Mouse (Mus musculus) ES-E14 (cell line): ENCODE measurements at regions not wholly inside any gene's neighbourhood (a gene's known extent, or its start where the extent isn't known, plus 50 kb on each side); places are given as distances from the start of the nearest gene placed in this dataset.
A peak's percentile ranks its signal among the peaks of the same experiment; 100 is the strongest.

ENCODE experiments used
- DNase-seq: peaks from one replicate; pipeline ENCODE4 v3.0.0-alpha.2; 2013; ENCODE audit warnings: low read depth, low spot score
- H3K27ac ChIP-seq: 2 replicates; pipeline ENCODE4 v1.5.1; 2012; ENCODE audit warnings: low read depth, mild to moderate bottlenecking, low read length, moderate library complexity, mixed read lengths; ENCODE audit not compliant: poor library complexity, insufficient read depth, severe bottlenecking
- H3K36me3 ChIP-seq: 2 replicates; pipeline ENCODE4 v1.6.1; 2012; ENCODE audit warnings: mild to moderate bottlenecking, low read length, moderate library complexity, mixed read lengths; ENCODE audit not compliant: control insufficient read depth, poor library complexity, insufficient read depth, severe bottlenecking
- H3K4me1 ChIP-seq, 2 experiments: fragments of 150-350 bp in 1 of 2; sonication (generic) in 1 of 2; 2 replicates each; pipeline ENCODE4 v1.6.1; 2012; ENCODE audit warnings: low read length in 2 of 2, mild to moderate bottlenecking in 1 of 2, mixed read lengths in 1 of 2; ENCODE audit not compliant: control insufficient read depth in 2 of 2, insufficient read depth in 2 of 2, poor library complexity in 1 of 2
- H3K4me3 ChIP-seq, 2 experiments: fragments of 150-350 bp in 1 of 2; sonication (generic) in 1 of 2; 2 replicates each; pipeline ENCODE4 v1.5.1; 2012; ENCODE audit warnings: low read length in 2 of 2, low read depth in 1 of 2, mild to moderate bottlenecking in 1 of 2, mixed read lengths in 1 of 2; ENCODE audit not compliant: insufficient read depth in 1 of 2, poor library complexity in 1 of 2, severe bottlenecking in 1 of 2
- H3K9ac ChIP-seq: 2 replicates; pipeline ENCODE4 v1.6.1; 2012; ENCODE audit warnings: low read depth, mild to moderate bottlenecking, low read length, mixed read lengths; ENCODE audit not compliant: poor library complexity, insufficient read depth, severe bottlenecking
- H3K9me3 ChIP-seq: fragments of 150-350 bp; sonication (generic); 2 replicates; pipeline ENCODE4 v1.6.1; 2012; ENCODE audit warnings: low read depth, mild to moderate bottlenecking, low read length; ENCODE audit not compliant: control insufficient read depth, insufficient read depth
- CHD2 ChIP-seq: IDR thresholded peaks from 2 replicates; pipeline ENCODE4 v1.6.1; 2014; ENCODE audit warnings: mild to moderate bottlenecking, low read depth, low read length, inconsistent platforms
- HCFC1 ChIP-seq: IDR thresholded peaks from 2 replicates; pipeline ENCODE4 v1.6.1; 2012; ENCODE audit warnings: low read length, inconsistent platforms, borderline replicate concordance; ENCODE audit not compliant: insufficient read depth
- MAFK ChIP-seq: IDR thresholded peaks from 2 replicates; pipeline ENCODE4 v1.6.1; 2014; ENCODE audit warnings: mild to moderate bottlenecking, low read depth, low read length, inconsistent platforms; ENCODE audit not compliant: insufficient read depth
- ZC3H11A ChIP-seq: IDR thresholded peaks from 2 replicates; pipeline ENCODE4 v1.6.1; 2012; ENCODE audit warnings: low read depth, mild to moderate bottlenecking, inconsistent platforms, low read length, borderline replicate concordance
- ZNF384 ChIP-seq: IDR thresholded peaks from 2 replicates; pipeline ENCODE4 v1.6.1; 2012; ENCODE audit warnings: low read depth, low read length, inconsistent platforms
- in situ Hi-C, 2 experiments: fragments of 600-800 bp; cut with MboI; formaldehyde crosslinking; loops; one replicate each; pipeline ENCODE4 v1.15.1; 2025; ENCODE audit warnings: low sequenced_read_pairs in 2 of 2, inconsistent platforms in 1 of 2; ENCODE audit not compliant: unreplicated experiment in 2 of 2

DNA sequence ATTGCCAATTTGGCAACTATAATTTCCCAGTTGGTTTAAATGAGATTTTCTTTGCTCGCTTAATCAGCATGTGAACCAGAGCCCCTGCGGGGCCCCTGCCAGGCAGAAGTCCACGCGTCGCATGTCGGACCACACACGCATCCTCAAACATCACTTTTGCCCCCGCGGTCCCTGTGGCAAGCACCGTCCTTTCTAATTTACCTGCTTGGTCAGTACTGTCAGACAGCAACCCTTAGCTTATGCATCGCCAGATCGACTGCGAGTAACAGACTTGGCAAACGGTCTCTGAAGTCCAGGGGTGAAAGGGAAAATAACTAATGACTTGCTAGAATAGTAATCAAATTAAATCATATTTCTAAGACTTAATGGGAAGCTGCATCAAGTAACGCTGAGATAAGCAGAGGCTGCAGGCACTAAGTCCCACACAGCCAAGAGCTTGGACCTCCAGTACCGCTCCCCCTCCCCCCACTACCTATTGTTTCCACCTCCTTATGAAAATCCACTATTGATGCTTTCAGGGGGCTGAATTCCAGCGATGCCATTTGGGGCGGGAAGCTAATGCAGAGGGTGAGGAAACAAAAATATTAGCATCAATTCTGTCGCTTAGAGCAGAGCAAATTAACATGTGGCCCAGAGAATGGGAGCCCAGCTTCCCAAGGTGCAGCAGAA, 142.0 kb upstream of the Cntnap4 start:
- Histone ChIP-seq H3K4me1 (no peaks in the 10 kb centered on the region), H3K9me3 (no peaks in the 10 kb centered on the region), H3K4me3 (no peak overlapping the region), H3K36me3 (no peaks in the 10 kb centered on the region), H3K27ac (no peak overlapping the region), H3K9ac (no peak overlapping the region)
- TF ChIP-seq MAFK (no peak), HCFC1 (no peak), ZNF384 (no peak), CHD2 (no peak), ZC3H11A (no peak)
- DNase-seq, result no peak
- in situ Hi-C loops, result no loop called here

DNA sequence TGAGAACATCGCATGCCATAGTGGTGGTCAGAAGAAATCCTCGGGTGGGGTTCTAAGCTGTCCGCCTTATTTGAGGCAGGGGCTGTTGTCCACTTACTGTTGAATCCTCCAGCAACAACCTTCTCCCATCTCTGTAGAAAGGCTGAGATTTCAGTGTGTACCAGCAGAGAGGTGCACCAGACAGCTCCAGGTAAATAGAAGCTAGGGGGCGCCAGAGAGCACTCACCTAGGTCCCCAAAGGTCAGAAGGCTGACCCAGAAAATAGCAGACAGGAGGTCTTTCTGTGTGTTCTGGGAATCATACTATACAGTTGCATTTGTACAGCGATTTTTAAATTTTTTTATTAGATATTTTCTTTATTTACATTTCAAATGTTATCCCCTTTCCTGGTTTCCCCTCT, 157.9 kb upstream of the Cntnap4 start:
- H3K9me3 ChIP-seq, result no peaks in the 10 kb centered on the region
- H3K36me3 ChIP-seq, result no peaks in the 10 kb centered on the region
- H3K27ac ChIP-seq, result no peak overlapping the region
- no peak overlapping the region for H3K4me3 ChIP-seq
- TF ChIP-seq CHD2, result no peak
- no peak for TF ChIP-seq ZNF384
- no peak for TF ChIP-seq HCFC1
- no peak for TF ChIP-seq MAFK
- TF ChIP-seq ZC3H11A, result no peak
- peak; percentile 30 for DNase-seq
- in situ Hi-C loops, result no loop called here
- H3K4me1 ChIP-seq, result no peaks in the 10 kb centered on the region
- no peak overlapping the region for H3K9ac ChIP-seq

DNA sequence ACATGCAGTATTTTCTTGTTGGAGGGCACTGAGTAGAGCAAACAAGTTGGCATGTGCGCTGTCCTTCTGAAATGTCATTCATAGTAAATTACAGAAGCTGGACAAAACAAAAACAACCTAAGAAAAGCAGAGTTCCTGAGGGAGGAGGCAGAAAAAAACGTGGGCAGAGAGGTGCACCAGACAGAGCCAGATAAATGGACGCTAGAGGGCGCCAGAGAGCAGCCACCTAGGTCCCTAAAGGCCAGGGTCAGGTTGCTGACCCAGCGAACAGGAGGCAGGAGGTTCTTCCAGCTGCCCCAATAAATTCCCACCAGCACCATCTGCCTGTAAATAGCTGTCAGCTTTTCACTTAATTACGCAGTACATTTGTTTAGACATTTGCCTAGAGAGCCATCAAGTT, 158.6 kb upstream of the Cntnap4 start:
- in situ Hi-C loops, result no loop called here
- DNase-seq, result peak; percentile 60
- H3K9ac ChIP-seq, result no peak overlapping the region
- no peak overlapping the region for H3K4me3 ChIP-seq
- H3K9me3 ChIP-seq, result no peaks in the 10 kb centered on the region
- no peak overlapping the region for H3K27ac ChIP-seq
- no peaks in the 10 kb centered on the region for H3K4me1 ChIP-seq
- H3K36me3 ChIP-seq, result no peaks in the 10 kb centered on the region
- no peak for TF ChIP-seq ZC3H11A
- 0 out of 2 replicates have a peak, but pooled peaks have one; percentile 26 for TF ChIP-seq MAFK
- TF ChIP-seq ZNF384, result peak; percentile 79

DNA sequence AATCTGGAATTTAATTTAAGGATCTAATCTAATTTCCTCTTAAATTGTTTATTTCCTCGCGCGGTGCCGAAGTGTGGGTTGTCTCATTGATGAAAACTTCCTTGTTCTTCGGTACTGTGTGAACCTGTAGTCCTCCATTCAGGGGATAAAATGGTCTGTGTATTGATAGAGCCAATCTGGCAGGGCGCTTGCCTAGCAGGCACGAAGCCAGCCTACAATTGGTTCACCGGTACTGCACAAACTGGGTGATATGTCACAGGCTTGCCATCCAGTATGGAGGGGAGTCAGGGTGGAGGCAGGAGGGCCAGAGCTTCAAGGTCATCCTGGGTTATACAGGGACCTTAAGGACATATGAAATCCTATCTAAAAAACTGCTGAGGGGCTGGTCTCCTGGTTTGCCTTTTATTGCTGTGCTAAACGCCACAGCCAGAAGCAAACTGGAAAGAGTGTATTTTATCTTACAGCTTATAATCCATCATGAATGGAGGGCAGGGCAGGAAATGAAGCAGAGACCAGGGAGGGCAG, 161.6 kb upstream of the Cntnap4 start:
- no peak overlapping the region for H3K4me3 ChIP-seq
- TF ChIP-seq MAFK (no peak), ZC3H11A (no peak), HCFC1 (no peak), CHD2 (no peak), ZNF384 (no peak)
- no peak overlapping the region for H3K9ac ChIP-seq
- no peaks in the 10 kb centered on the region for H3K9me3 ChIP-seq
- no peaks in the 10 kb centered on the region for H3K36me3 ChIP-seq
- H3K4me1 ChIP-seq, result no peaks in the 10 kb centered on the region
- in situ Hi-C loops, result no loop called here
- H3K27ac ChIP-seq, result no peak overlapping the region
- no peak for DNase-seq

DNA sequence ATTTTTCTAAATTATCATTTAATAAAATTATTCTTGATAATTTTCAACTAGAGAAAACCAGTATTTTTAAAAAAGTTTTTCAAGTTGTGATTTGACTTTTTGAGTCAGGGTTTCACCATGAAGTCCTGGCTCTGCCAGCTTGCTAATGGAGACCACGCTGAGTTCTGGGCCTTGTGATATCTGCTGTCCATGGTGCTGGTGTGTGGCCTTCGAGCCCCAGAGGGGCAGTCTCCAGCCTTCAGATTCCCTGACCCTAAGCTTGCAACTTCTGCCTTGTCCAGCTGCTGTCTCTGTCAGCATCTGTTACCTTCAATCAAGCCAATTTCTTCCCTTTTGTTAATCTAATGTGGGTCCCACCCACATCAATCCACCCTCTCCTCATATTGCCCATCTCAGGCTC, 165.8 kb upstream of the Cntnap4 start:
- TF ChIP-seq ZNF384 (no peak), CHD2 (no peak), ZC3H11A (no peak), MAFK (no peak), HCFC1 (no peak)
- Histone ChIP-seq H3K4me1 (no peaks in the 10 kb centered on the region), H3K9ac (no peak overlapping the region), H3K36me3 (no peaks in the 10 kb centered on the region), H3K4me3 (no peak overlapping the region), H3K27ac (no peak overlapping the region), H3K9me3 (no peaks in the 10 kb centered on the region)
- no peak for DNase-seq
- in situ Hi-C loops, result no loop called here
